Mouse (Mus musculus) midbrain, embryonic 16.5 days (tissue): ENCODE measurements around the gene Prr23a2. TPM values are rescaled to one million over a fixed set of nuclear protein-coding genes. Genes with fewer than 3 reads are reported as not detected.

ENCODE experiments used
- polyA plus RNA-seq: library from polyadenylated mRNA; unstranded; fragments of >200 nt; fragmentation: Nextera tagmentation; extraction: Ambion mirVana; gene quantifications from 2 replicates; pipeline ENCODE4 v1.2.1, GENCODE M21; 2015

Prr23a2 gene
- polyA plus RNA-seq, 1 experiment from 2014 or later = not detected

Other genes starting within 250 kb of the Prr23a2 start
- gene Prr23a1, start 14.0 kb upstream of the Prr23a2 start, polyA plus RNA-seq = 0.32 TPM in 1 of 2 replicates, not detected in the other
- gene Prr23a3, start 8.3 kb downstream of the Prr23a2 start, polyA plus RNA-seq = not detected in 2 replicates
- not detected in 2 replicates for gene 7420426K07Rik, start 46.6 kb downstream of the Prr23a2 start, polyA plus RNA-seq
- gene Foxl2, start 98.8 kb downstream of the Prr23a2 start, polyA plus RNA-seq = 0.49 and 0.52 TPM in 2 replicates
- gene Faim, start 129.9 kb downstream of the Prr23a2 start, polyA plus RNA-seq = 118 and 119 TPM in 2 replicates
- gene Gm1123, start 179.2 kb downstream of the Prr23a2 start, polyA plus RNA-seq = 0.19 TPM in 1 of 2 replicates, not detected in the other